Mouse (Mus musculus): Measurements from ENCODE around the gene Sirt2.

DNA sequence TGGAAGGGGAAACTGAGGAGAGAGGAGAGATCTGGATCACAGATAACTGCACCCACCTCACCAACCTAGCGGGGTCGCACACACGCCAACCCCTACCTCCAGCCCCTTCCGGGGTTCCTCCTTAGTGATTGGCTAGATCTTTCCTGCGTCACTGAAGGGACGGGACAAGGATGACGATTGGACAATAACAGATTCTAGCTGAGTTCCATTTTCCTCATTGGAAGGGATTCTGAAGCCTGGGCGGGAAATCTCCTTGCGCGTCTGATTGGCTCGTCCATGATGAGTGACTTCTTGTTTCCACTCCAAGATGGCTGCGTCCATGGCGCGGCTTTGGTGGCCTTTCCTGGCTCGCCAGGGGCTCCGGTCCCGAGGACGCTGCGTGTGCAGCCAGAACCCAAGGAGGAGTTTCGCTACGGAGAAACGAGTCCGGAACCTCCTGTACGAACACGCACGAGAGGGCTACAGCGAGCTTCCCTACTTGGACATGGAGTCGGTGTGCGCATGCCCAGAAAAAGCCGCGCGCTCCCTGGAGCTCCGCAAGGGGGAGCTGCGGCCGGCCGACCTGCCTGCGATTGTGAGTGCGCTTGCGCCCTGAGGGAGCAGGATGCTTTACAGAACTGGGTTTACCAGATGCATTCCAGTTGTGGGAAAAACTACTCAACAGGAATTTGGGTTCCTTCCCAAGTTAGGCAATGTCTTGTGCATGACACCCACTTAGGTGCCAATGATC lies 24.7 kb upstream of the Sirt2 start, which contains the start of the genes Mrps12 and Sars2:
- peak; percentile 87 for TF ChIP-seq CTCF (IDR thresholded peaks at IDR 0.05; ENCODE audit: low read depth)
- peak; percentile 33; the same call in 1 of the 2 replicates for TF ChIP-seq EP300 (IDR thresholded peaks at IDR 0.05; ENCODE audit: low read depth)

Data from heart, postnatal 0 days (tissue).